Mouse (Mus musculus) limb, embryonic 14.5 days (tissue): ENCODE results near the gene Dleu7. TPM values are rescaled to one million over a fixed set of nuclear protein-coding genes. Genes with fewer than 3 reads are reported as not detected.

Source experiments
- ATAC-seq: fragments of 200-750 bp; cut with Nextera tagmentation; 2 replicates; pipeline ENCODE4 v1.8.0; 2017; ENCODE audit warnings: low read depth, moderate number of reproducible peaks, moderate TSS enrichment; ENCODE audit not compliant: low FRiP score
- DNase-seq: peaks from one replicate; pipeline ENCODE4 v3.0.0-alpha.2; 2015; ENCODE audit warnings: low spot score
- H3K27ac ChIP-seq: fragments of 300-500 bp; sonication (generic); replicated peaks from 2 replicates; pipeline ENCODE4 v1.5.1; 2014; ENCODE audit warnings: low read depth, mild to moderate bottlenecking, low read length, moderate library complexity, mixed read lengths
- H3K27me3 ChIP-seq: fragments of 300-500 bp; sonication (generic); 2 replicates; pipeline ENCODE4 v1.6.1; 2014; ENCODE audit warnings: low read length, mixed read lengths; ENCODE audit not compliant: control insufficient read depth, insufficient read depth
- H3K36me3 ChIP-seq: fragments of 300-500 bp; sonication (generic); 2 replicates; pipeline ENCODE4 v1.6.1; 2014; ENCODE audit warnings: mild to moderate bottlenecking, low read length, moderate library complexity, mixed read lengths; ENCODE audit not compliant: control insufficient read depth, insufficient read depth
- H3K4me1 ChIP-seq: fragments of 300-500 bp; sonication (generic); 2 replicates; pipeline ENCODE4 v1.6.1; 2014; ENCODE audit warnings: antibody characterized with exemption, low read length, mixed read lengths; ENCODE audit not compliant: control insufficient read depth, insufficient read depth
- H3K4me2 ChIP-seq: fragments of 300-500 bp; sonication (generic); replicated peaks from 2 replicates; pipeline ENCODE4 v1.6.1; 2014; ENCODE audit warnings: low read depth, mild to moderate bottlenecking, low read length, moderate library complexity; ENCODE audit not compliant: severe bottlenecking
- H3K4me3 ChIP-seq: fragments of 300-500 bp; sonication (generic); replicated peaks from 2 replicates; pipeline ENCODE4 v1.5.1; 2014; ENCODE audit warnings: low read length
- H3K9ac ChIP-seq: fragments of 300-500 bp; sonication (generic); 2 replicates; pipeline ENCODE4 v1.6.1; 2014; ENCODE audit warnings: mild to moderate bottlenecking, low read depth, low read length, moderate library complexity; ENCODE audit not compliant: severe bottlenecking
- H3K9me3 ChIP-seq: fragments of 300-500 bp; sonication (generic); 2 replicates; pipeline ENCODE4 v1.6.1; 2016; ENCODE audit warnings: low read length; ENCODE audit not compliant: control insufficient read depth
- POLR2A ChIP-seq: fragments of 200-500 bp; IDR thresholded peaks from 2 replicates; pipeline ENCODE4 v1.8.0; 2012; ENCODE audit warnings: inconsistent platforms, mild to moderate bottlenecking, moderate library complexity, borderline replicate concordance; ENCODE audit not compliant: insufficient read depth, insufficient read length; ENCODE audit errors: extremely low read depth
- WGBS: fragments of 180-500 bp; shearing (Covaris S2); extraction: QIAGEN DNeasy Blood & Tissue Kit; methylation state at CpG from one replicate; pipeline ENCODE4 v1.1.7; 2014; 5-methylcytosine and 5-hydroxymethylcytosine counted together
- polyA plus RNA-seq, 2 experiments: library from polyadenylated mRNA; depleted of rRNA in 1 of 2; stranded (reverse) in 1 of 2; unstranded in 1 of 2; fragments of >200 nt; fragmentation: Nextera tagmentation in 1 of 2; extraction: Ambion mirVana in 1 of 2; gene quantifications; 2 replicates each; pipeline versions ENCODE4 v1.2.1 to v1.2.3; 2012 to 2014

Gene Dleu7
- polyA plus RNA-seq, 2 experiments = 1.5 to 1.6 TPM

DNA sequence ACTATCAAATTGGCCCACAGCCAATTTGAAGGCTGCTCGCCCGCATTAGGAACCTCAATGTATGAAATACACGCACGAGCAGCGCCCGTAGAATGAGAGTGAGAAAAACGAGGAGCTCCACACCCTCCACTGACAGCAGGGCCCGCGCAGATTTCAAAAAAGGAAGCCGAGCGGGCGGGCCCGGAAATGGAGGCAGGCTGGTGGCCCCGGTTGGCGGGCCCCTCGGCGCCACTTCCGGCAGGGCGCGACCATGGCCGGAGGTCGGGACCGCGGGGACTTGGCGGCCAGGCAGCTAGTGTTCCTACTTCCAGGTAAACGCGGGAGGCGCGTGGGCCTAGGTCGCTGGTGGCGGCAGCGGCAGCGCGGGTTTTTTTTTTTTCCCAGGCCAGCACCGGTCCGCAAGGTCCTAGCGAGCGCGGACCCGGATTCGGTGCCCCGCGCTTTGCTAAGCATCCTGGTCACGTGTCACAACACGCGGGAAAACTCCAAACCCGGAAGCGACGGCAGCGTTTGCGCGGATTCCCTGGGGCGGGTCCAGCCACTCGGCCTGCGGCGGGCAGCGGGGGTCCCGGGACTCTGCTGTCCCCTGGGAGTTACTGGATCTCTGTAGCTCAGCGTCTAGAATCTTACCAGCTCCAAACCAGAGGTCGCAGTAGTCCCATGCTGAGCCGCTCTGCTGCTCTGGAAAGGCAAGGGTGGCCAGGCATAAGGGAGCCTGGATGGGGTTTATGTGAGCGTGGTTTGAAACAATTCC is 39.2 kb upstream of the Dleu7 start:
- H3K27me3 ChIP-seq = no peaks in the 10 kb centered on the region
- H3K4me1 ChIP-seq = peaks cover 8% of the 10 kb centered on the region
- WGBS = under 1% methylated on average over 49 of the region's 62 CpGs
- H3K9me3 ChIP-seq = no peaks in the 10 kb centered on the region
- no peaks in the 10 kb centered on the region for H3K36me3 ChIP-seq
- peak overlapping the region; percentile 70 for H3K4me3 ChIP-seq
- peak overlapping the region; percentile 76 for H3K9ac ChIP-seq
- TF ChIP-seq POLR2A = 0 out of 2 replicates have a peak, but pooled peaks have one; percentile 8
- peak overlapping the region; percentile 87 for H3K4me2 ChIP-seq
- DNase-seq = peak; percentile 87
- peak; percentile 89 for ATAC-seq
- H3K27ac ChIP-seq = peak overlapping the region; percentile 76

DNA sequence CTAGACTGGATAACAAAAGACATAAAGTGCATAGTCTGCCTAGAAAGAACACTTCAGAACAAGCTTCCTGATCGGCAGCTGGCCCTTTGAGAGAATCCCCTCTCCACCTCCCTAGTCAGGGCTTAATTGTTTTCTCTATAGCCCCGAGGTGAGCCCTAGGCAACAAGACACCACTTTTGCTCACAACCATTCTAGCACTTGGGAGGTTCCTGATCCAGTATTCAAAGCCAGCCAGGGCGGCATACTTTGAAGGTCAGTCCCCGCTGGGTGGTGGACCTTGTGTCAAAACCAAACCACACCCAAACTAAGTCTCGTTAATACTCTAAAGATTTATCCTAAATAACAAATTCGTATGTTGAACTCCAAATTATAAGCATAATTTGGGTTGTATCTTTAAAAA is 38.6 kb upstream of the Dleu7 start:
- Histone ChIP-seq H3K36me3 (no peaks in the 10 kb centered on the region), H3K9ac (peak overlapping the region; percentile 76; the same call in 1 of the 2 replicates), H3K4me2 (peak overlapping the region; percentile 87), H3K27me3 (no peaks in the 10 kb centered on the region), H3K27ac (0 out of 2 replicates have a peak overlapping the region, but pooled peaks have one; percentile 76), H3K4me1 (peaks cover 8% of the 10 kb centered on the region), H3K4me3 (peak overlapping the region; percentile 70), H3K9me3 (no peaks in the 10 kb centered on the region)
- DNase-seq (no peak), ATAC-seq (no peak)
- 23% methylated on average over 6 of the region's 6 CpGs for WGBS
- no peak for TF ChIP-seq POLR2A

DNA sequence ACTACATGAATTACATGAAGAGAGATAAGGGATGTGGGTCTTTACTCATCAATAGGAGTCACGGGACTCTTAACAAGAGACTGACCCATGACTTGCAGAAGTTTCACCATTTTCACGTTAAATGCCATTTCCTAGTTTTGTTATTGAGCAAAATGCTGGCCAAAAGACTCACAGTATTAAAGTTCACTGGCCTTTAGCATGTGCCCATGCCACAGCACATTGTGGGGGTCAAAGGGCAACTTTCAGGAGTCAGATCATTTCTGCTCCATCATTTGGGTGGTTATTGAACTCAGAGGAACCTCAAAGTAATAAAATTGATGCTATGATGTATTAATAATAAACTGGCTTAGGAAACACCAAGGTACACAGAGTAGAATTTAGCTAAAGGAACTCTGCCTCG is 36.8 kb upstream of the Dleu7 start:
- no peak for TF ChIP-seq POLR2A
- peaks cover 8% of the 10 kb centered on the region for H3K4me1 ChIP-seq
- no peak overlapping the region for H3K9ac ChIP-seq
- no peaks in the 10 kb centered on the region for H3K9me3 ChIP-seq
- H3K4me3 ChIP-seq = no peak overlapping the region
- DNase-seq (no peak), ATAC-seq (no peak)
- H3K27ac ChIP-seq = no peak overlapping the region
- no peak overlapping the region for H3K4me2 ChIP-seq
- WGBS = 81% methylated on average over 3 of the region's 3 CpGs
- no peaks in the 10 kb centered on the region for H3K36me3 ChIP-seq
- H3K27me3 ChIP-seq = no peaks in the 10 kb centered on the region

DNA sequence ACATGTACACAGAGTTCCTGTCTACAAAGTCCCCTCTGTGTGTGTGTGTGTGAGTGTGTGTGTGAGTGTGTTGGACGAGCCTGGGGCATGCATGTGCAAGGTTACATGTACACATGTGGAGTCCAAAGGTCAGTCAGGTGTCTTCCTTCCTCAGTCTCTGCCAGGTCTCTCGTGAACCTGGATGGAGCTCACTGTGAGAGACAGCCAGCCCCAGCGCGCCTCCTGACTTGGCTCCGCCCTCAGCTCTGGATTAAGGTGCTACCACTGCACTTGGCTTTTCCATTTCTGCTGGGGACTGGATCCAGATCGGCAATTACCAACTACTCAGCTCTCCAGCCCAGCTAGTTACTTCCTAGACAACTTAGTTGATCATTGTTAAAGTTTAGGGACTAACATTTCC is 35.8 kb upstream of the Dleu7 start:
- Histone ChIP-seq H3K4me3 (no peak overlapping the region), H3K4me2 (no peak overlapping the region), H3K27me3 (no peaks in the 10 kb centered on the region), H3K9ac (no peak overlapping the region), H3K27ac (no peak overlapping the region), H3K9me3 (no peaks in the 10 kb centered on the region), H3K36me3 (no peaks in the 10 kb centered on the region), H3K4me1 (peaks cover 8% of the 10 kb centered on the region)
- 37% methylated on average over 6 of the region's 6 CpGs for WGBS
- no peak for DNase-seq
- TF ChIP-seq POLR2A = no peak
- no peak for ATAC-seq

DNA sequence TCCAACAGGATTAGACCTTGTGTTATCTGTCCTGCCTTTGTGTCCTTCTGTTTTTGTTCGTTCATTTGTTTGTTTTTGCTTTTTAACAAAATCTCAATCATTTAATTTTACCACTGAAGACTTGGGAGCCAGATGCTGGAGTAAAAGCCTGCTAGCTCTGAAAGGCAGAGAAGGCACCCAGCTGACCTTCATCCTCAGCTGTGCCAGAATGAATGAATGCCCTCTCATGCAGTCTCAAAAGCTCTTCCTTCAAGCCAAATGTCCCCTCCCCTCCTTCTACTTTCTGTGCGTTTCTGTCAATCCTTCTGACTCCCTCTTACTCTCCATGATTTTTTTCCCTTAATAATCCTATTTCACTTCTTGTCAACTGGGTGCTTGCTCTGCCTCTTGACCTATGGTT is 34.3 kb upstream of the Dleu7 start:
- no peaks in the 10 kb centered on the region for H3K36me3 ChIP-seq
- no peak overlapping the region for H3K4me2 ChIP-seq
- H3K9me3 ChIP-seq = no peaks in the 10 kb centered on the region
- no peak for DNase-seq
- H3K27me3 ChIP-seq = no peaks in the 10 kb centered on the region
- TF ChIP-seq POLR2A = no peak
- ATAC-seq = no peak
- no peak overlapping the region for H3K9ac ChIP-seq
- no peak overlapping the region for H3K27ac ChIP-seq
- H3K4me3 ChIP-seq = no peak overlapping the region
- WGBS = 61% methylated on average over 2 of the region's 2 CpGs
- peaks cover 12% of the 10 kb centered on the region for H3K4me1 ChIP-seq
